ENCODE assay signal across 8 mouse cellular contexts in the genomic region with DNA sequence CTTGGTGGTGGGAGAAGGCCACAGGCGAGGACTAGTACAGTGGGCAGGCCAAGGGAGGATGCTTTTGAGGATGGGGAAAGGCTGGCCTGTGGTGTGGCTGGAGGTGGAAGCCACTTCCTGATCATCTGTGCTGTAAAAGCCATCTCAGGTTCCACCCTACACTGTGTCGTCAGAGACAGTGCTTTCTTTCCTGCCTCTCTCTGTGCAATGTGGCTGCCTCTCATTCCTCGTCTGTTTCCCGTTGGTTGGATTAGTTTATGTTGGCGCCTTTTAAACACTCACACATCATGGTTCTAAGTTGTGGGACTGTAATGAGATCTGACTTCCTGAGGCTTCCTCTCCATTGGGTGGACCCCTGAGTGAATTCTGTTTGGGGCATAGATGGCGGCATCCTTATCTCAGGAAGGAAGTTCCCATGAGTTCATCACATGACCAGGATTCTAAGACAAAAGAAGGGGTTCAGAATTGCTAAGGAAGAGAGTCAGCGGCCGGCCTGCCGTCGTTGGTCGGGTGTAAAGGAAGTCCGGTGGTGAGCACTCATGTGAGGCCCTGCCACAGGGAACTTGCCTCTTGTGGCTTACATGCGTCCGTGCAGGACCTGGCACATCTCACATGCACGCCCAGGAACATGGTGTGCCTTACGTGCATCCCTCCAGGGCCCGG.
DNase-seq lines count a peak whose midpoint lies in the region; ATAC-seq and TF ChIP-seq lines count a peak whose summit lies in the region.

No protein-coding gene starts in this region.

- TF ChIP-seq POLR2A in spleen, adult 2 months (IDR thresholded peaks at IDR 0.05; ENCODE audit: low read depth, low read length): no peak

- no peaks in the 10 kb centered on the region for H3K27me3 ChIP-seq in embryonic facial prominence, embryonic 14.5 days (replicated peaks; ENCODE audit: control insufficient read depth, insufficient read depth, low read length)
- no peaks in the 10 kb centered on the region for H3K27me3 ChIP-seq in lung, embryonic 14.5 days (ENCODE audit: insufficient read depth, low read length)
- H3K27me3 ChIP-seq in spleen, adult 2 months (ENCODE audit: control insufficient read depth, insufficient read depth, low read length): no peaks in the 10 kb centered on the region

- peaks cover 29% of the 10 kb centered on the region for H3K4me1 ChIP-seq in embryonic facial prominence, embryonic 14.5 days (ENCODE audit: control insufficient read depth, insufficient read depth, low read length)
- peaks cover 23% of the 10 kb centered on the region for H3K4me1 ChIP-seq in lung, embryonic 14.5 days (ENCODE audit: insufficient read depth)
- H3K4me1 ChIP-seq in spleen, adult 2 months (ENCODE audit: control insufficient read depth, insufficient read depth, insufficient read length): peaks cover 29% of the 10 kb centered on the region

- DNase-seq in T-cell, adult 2 months (ENCODE audit: low spot score): peak; percentile 62
- DNase-seq in embryonic facial prominence, embryonic 14.5 days (ENCODE audit: low spot score): no peak
- DNase-seq in induced T-regulatory cell, adult 2 months (ENCODE audit: low read depth): peak; percentile 83
- DNase-seq in lung, embryonic 14.5 days: peak; percentile 66
- peak; percentile 34 to 46 for DNase-seq in spleen, adult 2 months (ENCODE audit: low read depth in 1 of 2, low spot score in 2 of 2)
- no peak for DNase-seq in cerebellum, postnatal 4 days (ENCODE audit: low spot score in 2 of 2)
- no peak for DNase-seq in left cerebral cortex, postnatal 10 days (ENCODE audit: extremely low spot score in 1 of 2, low spot score in 2 of 2)
- no peak for DNase-seq in testis, postnatal 10 days (ENCODE audit: low spot score)

- no peaks in the 10 kb centered on the region for H3K36me3 ChIP-seq in embryonic facial prominence, embryonic 14.5 days (ENCODE audit: control insufficient read depth, insufficient read depth, low read length)
- peaks cover 8% of the 10 kb centered on the region; the same call in 1 of the 2 replicates for H3K36me3 ChIP-seq in lung, embryonic 14.5 days (ENCODE audit: insufficient read depth)
- H3K36me3 ChIP-seq in spleen, adult 2 months (ENCODE audit: control insufficient read depth, insufficient read depth, low read length): no peaks in the 10 kb centered on the region

- WGBS in embryonic facial prominence, embryonic 14.5 days: 66% methylated on average over 17 of the region's 17 CpGs
- 57% methylated on average over 17 of the region's 17 CpGs for WGBS in lung, embryonic 14.5 days
- WGBS in spleen, adult 2 months: 9% methylated on average over 17 of the region's 17 CpGs

- no peak for ATAC-seq in embryonic facial prominence, embryonic 14.5 days (ENCODE audit: low read depth)
- peak; percentile 57 for ATAC-seq in lung, embryonic 14.5 days (ENCODE audit: insufficient read depth)

- TF ChIP-seq CTCF in lung, embryonic 14.5 days (IDR thresholded peaks at IDR 0.05; ENCODE audit: low read depth): no peak
- no peak for TF ChIP-seq CTCF in spleen, adult 2 months (IDR thresholded peaks at IDR 0.05; ENCODE audit: extremely low read depth, insufficient read depth, insufficient read length, insufficient replicate concordance)

- H3K4me2 ChIP-seq in embryonic facial prominence, embryonic 14.5 days (ENCODE audit: low read depth, low read length): no peak overlapping the region
- no peak overlapping the region for H3K4me2 ChIP-seq in lung, embryonic 14.5 days

- no peaks in the 10 kb centered on the region for H3K9me3 ChIP-seq in embryonic facial prominence, embryonic 14.5 days (ENCODE audit: control insufficient read depth, low read length)
- H3K9me3 ChIP-seq in lung, embryonic 14.5 days (ENCODE audit: low read depth, low read length): no peaks in the 10 kb centered on the region

- H3K9ac ChIP-seq in embryonic facial prominence, embryonic 14.5 days (ENCODE audit: low read depth, low read length): no peak overlapping the region
- H3K9ac ChIP-seq in lung, embryonic 14.5 days: no peak overlapping the region; the same call in 1 of the 2 replicates

- intact Hi-C loops in left cerebral cortex, postnatal 10 days (cut with DNase I): no loop called here

- peak overlapping the region; percentile 71 for H3K27ac ChIP-seq in embryonic facial prominence, embryonic 14.5 days (replicated peaks; ENCODE audit: low read depth, low read length)
- H3K27ac ChIP-seq in lung, embryonic 14.5 days (ENCODE audit: low read depth): peak overlapping the region; percentile 95
- H3K27ac ChIP-seq in spleen, adult 2 months (ENCODE audit: insufficient read depth, low read length): peak overlapping the region; percentile 79

- no peak overlapping the region for H3K4me3 ChIP-seq in embryonic facial prominence, embryonic 14.5 days (ENCODE audit: low read depth, low read length)
- no peak overlapping the region for H3K4me3 ChIP-seq in lung, embryonic 14.5 days (ENCODE audit: low read depth, low read length)
- peak overlapping the region; percentile 24 for H3K4me3 ChIP-seq in spleen, adult 2 months (ENCODE audit: extremely low read depth, insufficient read depth, insufficient read length)

Comparison
In these comparisons a context has a peak if more than half of its experiments do, and no peak if none do; other contexts are left out.
1. DNase-seq: peak in T-cell, adult 2 months (single experiment), induced T-regulatory cell, adult 2 months (single experiment), lung, embryonic 14.5 days (single experiment) and spleen, adult 2 months (2 of 2); none in embryonic facial prominence, embryonic 14.5 days (single experiment), cerebellum, postnatal 4 days (0 of 2), left cerebral cortex, postnatal 10 days (0 of 2) and testis, postnatal 10 days (single experiment).
2. Peak in every context shown above with its lines, with median percentiles within 50 percentile points of each other: H3K27ac ChIP-seq.